Mouse (Mus musculus): ENCODE results near the gene Crybg3. TPM values are rescaled to one million over a fixed set of nuclear protein-coding genes. Genes with fewer than 3 reads are reported as not detected.

Gene Crybg3
- 3.2 and 9.7 TPM in 2 replicates for polyA plus RNA-seq (2012; rRNA removed; ENCODE audit: low replicate concordance)

DNA sequence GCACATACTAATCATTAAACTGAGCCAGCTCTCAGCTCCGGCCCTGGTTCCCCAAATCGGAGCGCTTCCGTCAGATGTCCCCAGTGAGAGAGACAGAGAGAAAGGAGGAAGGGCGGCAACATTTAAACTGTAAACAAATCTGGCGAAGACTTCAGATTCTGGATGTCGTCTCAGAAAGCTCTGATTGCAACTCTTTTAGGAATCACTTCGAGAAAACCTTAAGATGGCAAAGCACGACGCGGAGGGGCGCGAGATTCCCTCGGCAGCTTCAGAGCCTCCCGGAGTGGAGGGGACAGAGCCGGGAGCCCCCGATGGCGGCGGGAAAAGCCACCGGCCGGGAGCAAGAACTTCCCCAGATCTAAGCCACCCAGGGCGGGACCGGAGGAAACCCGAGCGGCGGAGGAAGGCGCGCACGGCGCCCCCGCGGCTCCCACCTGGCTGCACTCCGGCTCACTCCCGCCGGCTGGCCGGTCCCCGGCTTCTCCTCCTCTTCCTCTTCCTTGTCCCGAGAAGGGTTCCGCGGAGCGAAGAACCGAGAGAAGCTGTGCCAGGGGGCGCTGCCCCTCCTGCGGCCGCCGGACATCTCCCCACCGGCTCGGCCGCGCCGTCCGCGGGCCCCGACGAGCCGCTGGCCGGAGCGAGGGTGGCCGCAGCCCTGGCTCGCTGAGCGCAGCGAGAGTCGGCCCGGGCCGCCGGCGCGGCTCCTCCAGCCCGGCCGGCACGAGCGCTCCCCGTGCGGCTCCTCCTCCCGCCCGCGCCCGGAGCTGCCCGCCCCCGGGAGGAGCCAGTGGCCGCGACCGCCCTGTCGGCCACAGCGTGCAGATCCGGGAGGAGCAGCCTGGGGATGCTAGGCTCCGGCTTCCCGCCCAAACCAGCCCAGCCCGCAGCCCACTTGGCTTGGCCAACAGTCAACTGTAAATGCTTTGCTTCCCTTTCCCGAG, at the start of gene Crybg3:
Crybg3 (minus strand) TSS at position 669 of the 941 bp plus-strand sequence.

DNA sequence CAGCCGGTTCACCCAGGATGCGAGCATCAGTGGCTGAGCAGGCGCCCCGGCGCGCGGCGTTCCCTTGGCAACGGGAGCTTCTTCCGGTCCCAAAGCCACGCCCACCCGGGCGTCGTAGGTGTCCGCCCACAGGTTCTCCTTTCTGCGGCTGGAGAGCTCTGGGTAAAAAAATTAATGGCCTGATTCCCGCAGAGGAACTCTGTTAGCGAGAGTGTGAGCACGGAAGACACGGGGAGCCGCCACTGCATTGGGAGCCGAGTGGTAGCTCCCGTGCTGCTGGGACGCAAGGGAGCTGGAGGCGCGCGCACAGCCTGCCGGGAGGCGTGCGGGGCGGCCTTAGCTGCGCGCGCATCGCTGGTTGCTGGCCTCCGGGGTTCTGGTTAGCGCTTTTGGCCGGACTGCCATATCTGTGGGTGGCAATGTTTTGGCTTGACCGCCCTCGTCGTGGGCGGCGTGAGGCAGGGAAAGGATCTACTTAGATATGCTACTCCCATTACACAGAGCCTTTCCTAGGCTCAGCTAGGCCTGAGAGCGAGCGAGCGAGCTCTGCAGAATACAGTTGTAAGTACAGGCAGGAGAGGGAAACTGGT, 38.4 kb upstream of the Crybg3 start, which contains the start of gene Arl6:
Arl6 (minus strand) TSS at position 290 of the 590 bp plus-strand sequence.

DNA sequence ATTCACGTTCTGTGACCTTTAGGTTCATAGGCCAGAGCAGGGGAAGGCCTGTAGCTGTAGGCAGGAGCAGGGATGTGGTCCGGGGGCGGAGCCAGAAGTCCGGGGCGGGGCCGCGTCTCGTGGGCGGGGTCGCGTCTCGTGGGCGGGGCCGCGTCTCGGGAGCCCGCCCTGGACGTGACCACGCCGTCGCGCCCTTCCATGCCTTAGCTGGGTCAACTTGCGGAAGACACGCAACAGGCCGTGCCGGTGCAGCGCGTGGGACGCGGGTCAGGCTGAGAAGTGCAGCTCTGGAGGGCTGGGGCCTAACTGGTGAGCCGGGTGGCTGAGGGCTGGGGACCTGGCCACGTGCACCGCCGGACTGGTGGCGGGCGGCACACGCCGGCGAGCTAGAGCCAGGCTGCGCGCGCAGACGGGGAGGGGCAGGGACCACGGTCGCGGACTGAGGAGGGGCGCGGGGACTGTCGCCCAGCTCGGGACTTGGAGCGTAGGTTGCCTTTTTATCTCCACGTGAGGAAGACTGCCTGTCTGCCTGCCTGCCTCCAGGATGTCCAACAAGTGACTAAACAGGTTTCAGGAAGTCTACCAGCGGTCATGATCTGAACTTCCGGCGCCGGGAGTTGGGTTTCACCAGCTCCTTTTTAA, 129.0 kb downstream of the Crybg3 start, which contains the start of gene Riox2:
Riox2 (plus strand) TSS at position 139 of the 642 bp plus-strand sequence.

Other genes with a start within 250 kb of the Crybg3 start
- not detected in 2 replicates for gene Olfr209, start 237.0 kb downstream of the Crybg3 start, polyA plus RNA-seq (2012; rRNA removed; ENCODE audit: low replicate concordance)
- gene Gabrr3, start 193.6 kb downstream of the Crybg3 start, polyA plus RNA-seq (2012; rRNA removed; ENCODE audit: low replicate concordance), result not detected in 2 replicates
- gene Riox2, start 129.2 kb downstream of the Crybg3 start, polyA plus RNA-seq (2012; rRNA removed; ENCODE audit: low replicate concordance), result 4.6 and 7.8 TPM in 2 replicates
- gene Arl6, start 38.4 kb upstream of the Crybg3 start, polyA plus RNA-seq (2012; rRNA removed; ENCODE audit: low replicate concordance), result 1.4 and 2.2 TPM in 2 replicates

Data from mammary gland, adult 2 months (tissue).